Mouse (Mus musculus): Measurements from ENCODE around the gene Igbp1. TPM values are rescaled to one million over a fixed set of nuclear protein-coding genes. Genes with fewer than 3 reads are reported as not detected.

Gene Igbp1
- polyA plus RNA-seq (2012; rRNA removed), result 46.1 and 46.8 TPM in 2 replicates

GRCm38 (mm10) chrX:100494068-100494978 is at the start of gene Igbp1:
TSS of gene Igbp1 (plus strand) at chrX:100494291.
- peak; percentile 97 for DNase-seq (ENCODE audit: low read depth)
- TF ChIP-seq CTCF (IDR thresholded peaks at IDR 0.05; ENCODE audit: borderline replicate concordance, extremely low read depth, insufficient read depth, insufficient read length) (peak; percentile 31; the same call in 1 of the 2 replicates), POLR2A (IDR thresholded peaks at IDR 0.05; ENCODE audit: borderline replicate concordance, extremely low read depth, insufficient read depth, insufficient read length, poor library complexity, severe bottlenecking) (no peak)

- DNase-seq (ENCODE audit: low read depth), result no peak
- TF ChIP-seq POLR2A (IDR thresholded peaks at IDR 0.05; ENCODE audit: borderline replicate concordance, extremely low read depth, insufficient read depth, insufficient read length, poor library complexity, severe bottlenecking) (no peak), CTCF (IDR thresholded peaks at IDR 0.05; ENCODE audit: borderline replicate concordance, extremely low read depth, insufficient read depth, insufficient read length) (no peak)
Measured at GRCm38 (mm10) chrX:100468047-100468446, 26.0 kb upstream of the Igbp1 start.

DNA sequence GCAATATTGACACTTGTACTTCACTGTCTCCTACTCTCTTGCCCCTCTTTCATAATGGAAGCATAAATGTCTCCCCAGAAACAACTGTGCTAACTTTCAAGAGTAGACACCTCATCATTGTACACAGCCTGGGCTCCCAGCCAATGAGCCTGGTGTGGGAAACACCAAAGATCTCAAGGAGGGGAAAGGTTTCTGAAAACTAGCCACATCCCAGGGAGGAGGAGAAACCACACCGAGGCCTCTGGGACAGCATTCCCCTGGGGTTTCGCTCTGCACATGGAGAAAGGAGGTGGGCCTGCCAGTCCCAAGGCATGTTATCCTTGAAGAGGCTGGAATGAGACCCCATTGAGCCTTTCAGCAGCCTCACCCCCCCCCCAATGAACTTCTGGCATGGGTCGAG is 24.0 kb upstream of the Igbp1 start:
- no peak for DNase-seq (ENCODE audit: low read depth)
- TF ChIP-seq POLR2A (IDR thresholded peaks at IDR 0.05; ENCODE audit: borderline replicate concordance, extremely low read depth, insufficient read depth, insufficient read length, poor library complexity, severe bottlenecking), result no peak
- no peak for TF ChIP-seq CTCF (IDR thresholded peaks at IDR 0.05; ENCODE audit: borderline replicate concordance, extremely low read depth, insufficient read depth, insufficient read length)

GRCm38 (mm10) chrX:100471491-100471890 is 22.6 kb upstream of the Igbp1 start:
- no peak for DNase-seq (ENCODE audit: low read depth)
- TF ChIP-seq POLR2A (IDR thresholded peaks at IDR 0.05; ENCODE audit: borderline replicate concordance, extremely low read depth, insufficient read depth, insufficient read length, poor library complexity, severe bottlenecking), result no peak
- TF ChIP-seq CTCF (IDR thresholded peaks at IDR 0.05; ENCODE audit: borderline replicate concordance, extremely low read depth, insufficient read depth, insufficient read length), result no peak

- no peak for DNase-seq (ENCODE audit: low read depth)
- TF ChIP-seq CTCF (IDR thresholded peaks at IDR 0.05; ENCODE audit: borderline replicate concordance, extremely low read depth, insufficient read depth, insufficient read length), result no peak
- TF ChIP-seq POLR2A (IDR thresholded peaks at IDR 0.05; ENCODE audit: borderline replicate concordance, extremely low read depth, insufficient read depth, insufficient read length, poor library complexity, severe bottlenecking), result no peak
Measured at GRCm38 (mm10) chrX:100475569-100476223, 18.4 kb upstream of the Igbp1 start.

DNA sequence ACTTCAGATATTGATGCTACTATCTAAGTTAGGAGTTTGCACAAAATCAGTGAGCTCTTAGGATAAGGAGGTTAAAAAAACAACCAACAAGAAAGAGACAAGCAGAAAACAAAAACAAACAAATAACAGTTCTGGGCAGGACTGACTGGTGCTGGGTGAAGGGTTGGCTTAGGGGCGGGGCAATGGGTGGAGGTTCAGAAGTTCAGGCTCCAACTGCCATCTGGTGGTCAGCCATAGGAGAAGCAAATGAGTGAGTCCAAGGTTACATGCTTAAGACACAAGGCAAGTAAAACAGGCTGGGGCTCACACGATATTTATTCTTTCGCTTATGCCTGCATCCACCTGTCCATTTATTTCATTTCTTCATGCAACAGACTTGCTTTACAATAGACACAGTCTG is 13.8 kb upstream of the Igbp1 start:
- no peak for TF ChIP-seq POLR2A (IDR thresholded peaks at IDR 0.05; ENCODE audit: borderline replicate concordance, extremely low read depth, insufficient read depth, insufficient read length, poor library complexity, severe bottlenecking)
- TF ChIP-seq CTCF (IDR thresholded peaks at IDR 0.05; ENCODE audit: borderline replicate concordance, extremely low read depth, insufficient read depth, insufficient read length), result peak; percentile 66
- DNase-seq (ENCODE audit: low read depth), result peak; percentile 82

DNA sequence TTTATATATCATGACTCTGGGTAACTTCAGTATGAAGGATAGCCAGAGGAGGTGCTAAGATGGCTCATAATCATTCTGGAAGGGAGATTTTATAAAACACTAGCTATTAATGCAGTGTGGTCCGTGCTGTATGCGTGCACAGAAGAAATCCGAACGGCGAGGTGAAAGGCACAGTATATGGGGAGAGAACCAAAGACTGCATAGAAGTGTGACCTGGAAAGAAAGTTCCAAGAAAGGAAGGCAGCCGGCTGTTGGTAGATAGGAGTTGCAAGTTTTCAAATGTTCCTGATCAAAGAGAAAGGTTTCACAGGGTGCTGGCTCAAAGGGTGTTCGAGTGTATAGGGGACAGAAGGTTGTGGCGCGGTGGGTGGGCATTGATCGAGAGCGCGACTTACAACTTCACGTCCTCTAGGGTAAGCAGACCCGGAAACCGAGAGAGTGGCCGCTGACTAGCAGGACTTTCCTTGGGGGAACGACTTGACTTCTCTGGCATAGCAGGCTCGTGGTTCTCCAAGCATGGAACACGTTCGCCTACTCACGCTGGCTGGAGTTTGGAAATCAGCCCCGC is 507 bp upstream of the Igbp1 start:
- TF ChIP-seq POLR2A (IDR thresholded peaks at IDR 0.05; ENCODE audit: borderline replicate concordance, extremely low read depth, insufficient read depth, insufficient read length, poor library complexity, severe bottlenecking) (no peak), CTCF (IDR thresholded peaks at IDR 0.05; ENCODE audit: borderline replicate concordance, extremely low read depth, insufficient read depth, insufficient read length) (no peak)
- no peak for DNase-seq (ENCODE audit: low read depth)

- no peak for TF ChIP-seq POLR2A (IDR thresholded peaks at IDR 0.05; ENCODE audit: borderline replicate concordance, extremely low read depth, insufficient read depth, insufficient read length, poor library complexity, severe bottlenecking)
- TF ChIP-seq CTCF (IDR thresholded peaks at IDR 0.05; ENCODE audit: borderline replicate concordance, extremely low read depth, insufficient read depth, insufficient read length), result no peak
- DNase-seq (ENCODE audit: low read depth), result no peak
Measured at GRCm38 (mm10) chrX:100504175-100504851, 10.2 kb downstream of the Igbp1 start.

DNA sequence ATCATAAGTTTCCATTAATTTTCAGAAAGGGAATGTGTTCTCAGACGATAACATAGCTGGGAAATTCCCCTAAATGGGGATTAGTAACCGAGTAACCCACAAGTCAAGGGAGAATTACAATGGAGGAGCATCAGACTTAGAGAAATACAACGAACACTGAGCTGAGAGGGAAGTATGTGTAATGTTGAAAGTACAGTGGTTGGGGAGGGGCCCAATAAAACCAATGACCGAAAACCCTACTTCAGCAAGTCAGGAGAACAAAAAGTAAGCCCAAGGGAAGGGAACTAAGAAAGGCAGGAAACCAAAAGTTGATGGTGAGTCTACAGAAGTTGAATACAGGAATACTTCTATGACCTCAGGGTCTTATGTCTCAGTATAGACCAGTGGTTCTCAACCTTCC is 14.1 kb downstream of the Igbp1 start:
- DNase-seq (ENCODE audit: low read depth), result no peak
- TF ChIP-seq CTCF (IDR thresholded peaks at IDR 0.05; ENCODE audit: borderline replicate concordance, extremely low read depth, insufficient read depth, insufficient read length), result no peak
- no peak for TF ChIP-seq POLR2A (IDR thresholded peaks at IDR 0.05; ENCODE audit: borderline replicate concordance, extremely low read depth, insufficient read depth, insufficient read length, poor library complexity, severe bottlenecking)

- no peak for TF ChIP-seq CTCF (IDR thresholded peaks at IDR 0.05; ENCODE audit: borderline replicate concordance, extremely low read depth, insufficient read depth, insufficient read length)
- TF ChIP-seq POLR2A (IDR thresholded peaks at IDR 0.05; ENCODE audit: borderline replicate concordance, extremely low read depth, insufficient read depth, insufficient read length, poor library complexity, severe bottlenecking), result no peak
Measured at GRCm38 (mm10) chrX:100509921-100510320, 15.8 kb downstream of the Igbp1 start.

DNA sequence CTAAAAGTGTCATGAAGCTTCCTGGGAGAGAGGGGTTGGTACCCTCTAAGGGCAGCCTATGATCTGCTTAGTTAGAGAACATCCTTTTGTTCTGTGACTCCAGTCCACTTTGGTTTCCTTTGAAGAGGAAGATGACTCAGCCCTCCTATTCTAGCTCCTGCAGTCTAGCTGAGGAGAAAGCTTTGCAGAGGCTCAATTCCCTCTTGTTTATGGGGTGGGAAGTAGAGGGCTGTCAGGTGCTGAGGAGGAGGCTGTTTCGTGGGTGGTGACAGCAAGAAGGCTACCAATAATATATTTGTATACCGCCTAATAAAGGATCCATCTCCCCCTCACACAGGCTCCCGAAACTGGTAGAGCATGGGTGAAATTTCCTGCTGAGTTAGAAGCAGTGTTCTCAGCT is 22.6 kb downstream of the Igbp1 start:
- TF ChIP-seq POLR2A (IDR thresholded peaks at IDR 0.05; ENCODE audit: borderline replicate concordance, extremely low read depth, insufficient read depth, insufficient read length, poor library complexity, severe bottlenecking) (no peak), CTCF (IDR thresholded peaks at IDR 0.05; ENCODE audit: borderline replicate concordance, extremely low read depth, insufficient read depth, insufficient read length) (no peak)

More at GRCm38 (mm10) chrX:100509921-100510320, 15.8 kb downstream of the Igbp1 start:
- DNase-seq (ENCODE audit: low read depth), result no peak

More for the DNA sequence above, 22.6 kb downstream of the Igbp1 start:
- no peak for DNase-seq (ENCODE audit: low read depth)
